Mouse (Mus musculus) lung, adult 18-20 months (tissue): ENCODE results near the gene Tmed9.

Experiments used
- DNase-seq, 2 experiments: peaks; one replicate each; pipeline ENCODE4 v3.0.0; 2022; ENCODE audit warnings: mixed read lengths in 2 of 2

Gene Tmed9

GRCm38 (mm10) chr13:55573432-55573831 lies at the start of gene Tmed9:
Gene Tmed9, plus strand, starts transcription at chr13:55573732.
- no peak for DNase-seq

GRCm38 (mm10) chr13:55523951-55524600 lies 49.5 kb upstream of the Tmed9 start:
- DNase-seq = no peak

- no peak for DNase-seq
These were observed 47.6 kb upstream of the Tmed9 start for GRCm38 (mm10) chr13:55525733-55526553.

GRCm38 (mm10) chr13:55527212-55527611 lies 46.3 kb upstream of the Tmed9 start:
- DNase-seq = no peak

GRCm38 (mm10) chr13:55527834-55528772 lies 45.4 kb upstream of the Tmed9 start:
- peak in 1 of 2 experiments; percentile 42 for DNase-seq

- peak in 1 of 2 experiments; percentile 40 for DNase-seq
These were observed 44.2 kb upstream of the Tmed9 start, which contains the start of gene Dok3 for GRCm38 (mm10) chr13:55529198-55529915. Gene Dok3, minus strand, starts transcription at chr13:55529296.

GRCm38 (mm10) chr13:55535191-55535590 lies 38.3 kb upstream of the Tmed9 start:
- DNase-seq = no peak

- no peak for DNase-seq
These were observed 37.7 kb upstream of the Tmed9 start for GRCm38 (mm10) chr13:55535796-55536193.

- DNase-seq = peak; percentile 100
These were observed 37.0 kb upstream of the Tmed9 start, which contains the start of gene Ddx41 for GRCm38 (mm10) chr13:55536194-55537175. Gene Ddx41, minus strand, starts transcription at chr13:55536658.

- DNase-seq = no peak
These were observed 32.6 kb upstream of the Tmed9 start for GRCm38 (mm10) chr13:55540933-55541332.

- DNase-seq = peak; percentile 55 to 70
These were observed 30.6 kb upstream of the Tmed9 start for GRCm38 (mm10) chr13:55542891-55543290.

- peak; percentile 72 to 73 for DNase-seq
These were observed 30.1 kb upstream of the Tmed9 start for GRCm38 (mm10) chr13:55543447-55543846.

GRCm38 (mm10) chr13:55544792-55545191 lies 28.7 kb upstream of the Tmed9 start:
- DNase-seq = no peak

GRCm38 (mm10) chr13:55547916-55548315 lies 25.6 kb upstream of the Tmed9 start:
- no peak for DNase-seq

- no peak for DNase-seq
These were observed 25.1 kb upstream of the Tmed9 start for GRCm38 (mm10) chr13:55548426-55548825.

- no peak for DNase-seq
These were observed 24.5 kb upstream of the Tmed9 start for GRCm38 (mm10) chr13:55549061-55549460.

GRCm38 (mm10) chr13:55555921-55556320 lies 17.6 kb upstream of the Tmed9 start:
- no peak for DNase-seq

- peak in 1 of 2 experiments; percentile 43 for DNase-seq
These were observed 16.0 kb upstream of the Tmed9 start for GRCm38 (mm10) chr13:55557499-55557898.

GRCm38 (mm10) chr13:55563266-55563879 lies 10.2 kb upstream of the Tmed9 start:
- DNase-seq = no peak

- no peak for DNase-seq
These were observed 6.5 kb upstream of the Tmed9 start for GRCm38 (mm10) chr13:55567001-55567400.
